ENCODE assay signal across 15 mouse cellular contexts in the genomic region with DNA sequence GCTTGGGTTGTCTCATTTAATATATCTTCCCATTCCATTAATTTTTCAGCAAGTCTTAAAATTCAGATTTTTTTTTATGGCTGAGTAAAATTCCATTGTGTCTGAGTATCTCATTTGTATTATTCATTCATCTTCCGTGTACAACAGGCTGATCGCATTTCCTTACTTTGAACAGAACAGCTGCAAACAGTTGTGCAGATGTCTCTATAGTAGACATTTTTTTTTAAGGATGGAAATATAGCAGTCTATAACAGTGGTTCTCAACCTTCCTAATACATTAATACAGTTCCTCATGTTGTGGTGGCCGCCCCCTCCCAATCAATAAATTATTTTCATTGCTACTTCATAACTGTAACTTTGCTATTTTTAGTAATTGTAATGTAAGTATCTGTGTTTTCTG.
DNase-seq lines count a peak whose midpoint lies in the region; ATAC-seq and TF ChIP-seq lines count a peak whose summit lies in the region.
"Had no signal": no experiment of that assay in that cellular context is flagged by ENCODE, and none has a peak within 500 bp of the region (broad histone marks: within the 10 kb centered on the region; RNA-seq: fewer than 3 reads in every experiment).

No protein-coding gene starts in this region.

- no peaks in the 10 kb centered on the region for H3K9me3 ChIP-seq in embryonic facial prominence, embryonic 12.5 days
- no peaks in the 10 kb centered on the region for H3K9me3 ChIP-seq in embryonic facial prominence, embryonic 10.5 days
- no peaks in the 10 kb centered on the region for H3K9me3 ChIP-seq in hindbrain, embryonic 13.5 days
- no peaks in the 10 kb centered on the region for H3K9me3 ChIP-seq in hindbrain, embryonic 10.5 days
- H3K9me3 ChIP-seq in limb, embryonic 13.5 days, result no peaks in the 10 kb centered on the region
- H3K9me3 ChIP-seq in limb, embryonic 10.5 days (replicated peaks), result no peaks in the 10 kb centered on the region
- H3K9me3 ChIP-seq: forebrain, embryonic 15.5 days; midbrain, embryonic 12.5 days had no signal

- H3K27ac ChIP-seq in embryonic facial prominence, embryonic 12.5 days, result 0 out of 2 replicates have a peak overlapping the region, but pooled peaks have one; percentile 23
- no peak overlapping the region for H3K27ac ChIP-seq in embryonic facial prominence, embryonic 10.5 days (replicated peaks)
- 0 out of 2 replicates have a peak overlapping the region, but pooled peaks have one; percentile 30 for H3K27ac ChIP-seq in hindbrain, embryonic 13.5 days
- H3K27ac ChIP-seq in hindbrain, embryonic 10.5 days, result no peak overlapping the region
- no peak overlapping the region for H3K27ac ChIP-seq in limb, embryonic 13.5 days
- H3K27ac ChIP-seq in limb, embryonic 10.5 days, result no peak overlapping the region
- H3K27ac ChIP-seq in embryonic fibroblast, embryonic 13.5 days (ENCODE audit: insufficient read depth, low read length), result peak overlapping the region; percentile 39
- H3K27ac ChIP-seq: liver, embryonic 14.5 days; midbrain, embryonic 12.5 days had no signal

- no peak for TF ChIP-seq POLR2A in embryonic fibroblast, embryonic 13.5 days (IDR thresholded peaks at IDR 0.05; ENCODE audit: low read depth, low read length)

- H3K27me3 ChIP-seq in embryonic facial prominence, embryonic 12.5 days, result no peaks in the 10 kb centered on the region
- no peaks in the 10 kb centered on the region for H3K27me3 ChIP-seq in embryonic facial prominence, embryonic 10.5 days (replicated peaks; ENCODE audit: low read depth, poor library complexity, severe bottlenecking)
- no peaks in the 10 kb centered on the region for H3K27me3 ChIP-seq in hindbrain, embryonic 13.5 days
- no peaks in the 10 kb centered on the region for H3K27me3 ChIP-seq in hindbrain, embryonic 10.5 days (ENCODE audit: insufficient read depth, poor library complexity, severe bottlenecking)
- H3K27me3 ChIP-seq in limb, embryonic 13.5 days, result no peaks in the 10 kb centered on the region
- no peaks in the 10 kb centered on the region for H3K27me3 ChIP-seq in limb, embryonic 10.5 days (ENCODE audit: low read depth, poor library complexity, severe bottlenecking)
- H3K27me3 ChIP-seq: CH12.LX; forebrain, embryonic 15.5 days; midbrain, embryonic 12.5 days had no signal

- no peaks in the 10 kb centered on the region for H3K36me3 ChIP-seq in embryonic facial prominence, embryonic 12.5 days
- H3K36me3 ChIP-seq in embryonic facial prominence, embryonic 10.5 days (replicated peaks), result no peaks in the 10 kb centered on the region; the same call in 1 of the 2 replicates
- peaks cover 5% of the 10 kb centered on the region; the same call in 1 of the 2 replicates for H3K36me3 ChIP-seq in hindbrain, embryonic 13.5 days
- no peaks in the 10 kb centered on the region for H3K36me3 ChIP-seq in hindbrain, embryonic 10.5 days
- no peaks in the 10 kb centered on the region for H3K36me3 ChIP-seq in limb, embryonic 13.5 days
- no peaks in the 10 kb centered on the region for H3K36me3 ChIP-seq in limb, embryonic 10.5 days
- H3K36me3 ChIP-seq: forebrain, embryonic 15.5 days; midbrain, embryonic 12.5 days had no signal

- H3K4me3 ChIP-seq in embryonic facial prominence, embryonic 12.5 days, result no peak overlapping the region
- no peak overlapping the region for H3K4me3 ChIP-seq in embryonic facial prominence, embryonic 10.5 days
- H3K4me3 ChIP-seq in hindbrain, embryonic 13.5 days, result no peak overlapping the region
- no peak overlapping the region for H3K4me3 ChIP-seq in hindbrain, embryonic 10.5 days
- H3K4me3 ChIP-seq in limb, embryonic 13.5 days, result no peak overlapping the region
- H3K4me3 ChIP-seq in limb, embryonic 10.5 days, result no peak overlapping the region
- H3K4me3 ChIP-seq in embryonic fibroblast, embryonic 13.5 days (ENCODE audit: insufficient read depth, low read length), result no peak overlapping the region
- H3K4me3 ChIP-seq: erythroblast, embryonic 14.5 days; forebrain, embryonic 15.5 days; midbrain, embryonic 12.5 days had no signal

- no peak for ATAC-seq in embryonic facial prominence, embryonic 12.5 days (ENCODE audit: insufficient number of reproducible peaks, insufficient read depth, low FRiP score, low TSS enrichment)
- no peak for ATAC-seq in hindbrain, embryonic 13.5 days (ENCODE audit: low FRiP score)
- peak; percentile 64 for ATAC-seq in limb, embryonic 13.5 days (ENCODE audit: low FRiP score, low read depth)

- no peak for TF ChIP-seq CTCF in embryonic fibroblast, embryonic 13.5 days (IDR thresholded peaks at IDR 0.05; ENCODE audit: borderline replicate concordance, insufficient read depth, low read length)

- H3K9ac ChIP-seq in embryonic facial prominence, embryonic 12.5 days, result no peak overlapping the region
- no peak overlapping the region for H3K9ac ChIP-seq in hindbrain, embryonic 13.5 days
- H3K9ac ChIP-seq in limb, embryonic 13.5 days, result no peak overlapping the region
- H3K9ac ChIP-seq: forebrain, embryonic 15.5 days; liver, embryonic 14.5 days; midbrain, embryonic 12.5 days had no signal

- 75% methylated on average over 3 of the region's 3 CpGs for WGBS in embryonic facial prominence, embryonic 12.5 days
- 93% methylated on average over 3 of the region's 3 CpGs for WGBS in embryonic facial prominence, embryonic 10.5 days
- 77% methylated on average over 3 of the region's 3 CpGs for WGBS in hindbrain, embryonic 13.5 days
- 90% methylated on average over 3 of the region's 3 CpGs for WGBS in hindbrain, embryonic 10.5 days
- 66% methylated on average over 3 of the region's 3 CpGs for WGBS in limb, embryonic 13.5 days
- 90% methylated on average over 3 of the region's 3 CpGs for WGBS in limb, embryonic 10.5 days

- H3K4me1 ChIP-seq in embryonic facial prominence, embryonic 12.5 days, result peaks cover 4% of the 10 kb centered on the region; the same call in 1 of the 2 replicates
- peaks cover 3% of the 10 kb centered on the region; the same call in 1 of the 2 replicates for H3K4me1 ChIP-seq in embryonic facial prominence, embryonic 10.5 days
- H3K4me1 ChIP-seq in hindbrain, embryonic 13.5 days (replicated peaks), result peaks cover 33% of the 10 kb centered on the region
- no peaks in the 10 kb centered on the region for H3K4me1 ChIP-seq in hindbrain, embryonic 10.5 days (replicated peaks)
- peaks cover 12% of the 10 kb centered on the region for H3K4me1 ChIP-seq in limb, embryonic 13.5 days
- H3K4me1 ChIP-seq in limb, embryonic 10.5 days, result peaks cover 7% of the 10 kb centered on the region; the same call in 1 of the 2 replicates
- no peaks in the 10 kb centered on the region for H3K4me1 ChIP-seq in embryonic fibroblast, embryonic 13.5 days (ENCODE audit: control insufficient read depth, insufficient read depth, low read length)

- no peak overlapping the region for H3K4me2 ChIP-seq in embryonic facial prominence, embryonic 12.5 days (replicated peaks)
- no peak overlapping the region for H3K4me2 ChIP-seq in hindbrain, embryonic 13.5 days
- H3K4me2 ChIP-seq in limb, embryonic 13.5 days (replicated peaks), result no peak overlapping the region
- H3K4me2 ChIP-seq: forebrain, embryonic 15.5 days; midbrain, embryonic 12.5 days had no signal

- no peak for DNase-seq in embryonic facial prominence, embryonic 10.5 days (ENCODE audit: low spot score)
- no peak for DNase-seq in hindbrain, embryonic 10.5 days (ENCODE audit: low spot score)
- DNase-seq in limb, embryonic 10.5 days (ENCODE audit: low spot score), result no peak
- DNase-seq in right cerebral cortex, postnatal 25 days, result no peak
- DNase-seq: cerebellum, adult 9-11 months; thymus, adult 18-20 months had no signal

Comparison
In these comparisons a context has a peak if more than half of its experiments do, and no peak if none do; other contexts are left out.
1. H3K27ac ChIP-seq: peak in embryonic facial prominence, embryonic 12.5 days (single experiment), hindbrain, embryonic 13.5 days (single experiment) and embryonic fibroblast, embryonic 13.5 days (single experiment); none in embryonic facial prominence, embryonic 10.5 days (single experiment), hindbrain, embryonic 10.5 days (single experiment), limb, embryonic 13.5 days (single experiment) and limb, embryonic 10.5 days (single experiment).